Mouse (Mus musculus): Measurements from ENCODE around the gene Adgrf5. TPM values are rescaled to one million over a fixed set of nuclear protein-coding genes. Genes with fewer than 3 reads are reported as not detected.

Adgrf5 gene
- polyA plus RNA-seq, 1 experiment from 2014 or later, result 7.3 TPM

- WGBS, result 77% methylated on average over 7 of the region's 7 CpGs
Observed at GRCm38 (mm10) chr17:43407548-43407947, 47.3 kb downstream of the Adgrf5 start.

GRCm38 (mm10) chr17:43413182-43413581 is 52.9 kb downstream of the Adgrf5 start:
- H3K4me2 ChIP-seq, result no peak overlapping the region
- 74% methylated on average over 7 of the region's 7 CpGs for WGBS
- no peak overlapping the region for H3K27ac ChIP-seq (replicated peaks)
- ATAC-seq (ENCODE audit: low FRiP score), result no peak
- no peak overlapping the region for H3K4me3 ChIP-seq (replicated peaks)
- H3K27me3 ChIP-seq (replicated peaks), result no peaks in the 10 kb centered on the region
- no peaks in the 10 kb centered on the region for H3K36me3 ChIP-seq
- no peak overlapping the region for H3K9ac ChIP-seq (replicated peaks)
- no peaks in the 10 kb centered on the region for H3K9me3 ChIP-seq (replicated peaks)
- no peaks in the 10 kb centered on the region for H3K4me1 ChIP-seq

More at GRCm38 (mm10) chr17:43407548-43407947, 47.3 kb downstream of the Adgrf5 start:
- Histone ChIP-seq H3K4me2 (no peak overlapping the region), H3K27ac (replicated peaks) (no peak overlapping the region), H3K27me3 (replicated peaks) (no peaks in the 10 kb centered on the region), H3K4me3 (replicated peaks) (no peak overlapping the region), H3K4me1 (no peaks in the 10 kb centered on the region), H3K36me3 (no peaks in the 10 kb centered on the region), H3K9me3 (replicated peaks) (no peaks in the 10 kb centered on the region), H3K9ac (replicated peaks) (no peak overlapping the region)
- no peak for ATAC-seq (ENCODE audit: low FRiP score)

- WGBS, result 95% methylated on average over 5 of the region's 5 CpGs
- no peak overlapping the region for H3K9ac ChIP-seq (replicated peaks)
- H3K4me3 ChIP-seq (replicated peaks), result no peak overlapping the region
- ATAC-seq (ENCODE audit: low FRiP score), result no peak
- H3K4me2 ChIP-seq, result no peak overlapping the region
- no peaks in the 10 kb centered on the region for H3K4me1 ChIP-seq
- H3K27ac ChIP-seq (replicated peaks), result no peak overlapping the region
- no peaks in the 10 kb centered on the region for H3K27me3 ChIP-seq (replicated peaks)
- no peaks in the 10 kb centered on the region for H3K9me3 ChIP-seq (replicated peaks)
- H3K36me3 ChIP-seq, result no peaks in the 10 kb centered on the region
Observed at GRCm38 (mm10) chr17:43419204-43419603, 59.0 kb downstream of the Adgrf5 start.

- Histone ChIP-seq H3K27ac (replicated peaks) (no peak overlapping the region), H3K27me3 (replicated peaks) (no peaks in the 10 kb centered on the region), H3K9ac (replicated peaks) (no peak overlapping the region), H3K4me2 (no peak overlapping the region), H3K4me3 (replicated peaks) (no peak overlapping the region), H3K9me3 (replicated peaks) (no peaks in the 10 kb centered on the region), H3K4me1 (no peaks in the 10 kb centered on the region), H3K36me3 (no peaks in the 10 kb centered on the region)
- no peak for ATAC-seq (ENCODE audit: low FRiP score)
- WGBS, result 86% methylated on average over 3 of the region's 3 CpGs
Observed at GRCm38 (mm10) chr17:43420381-43420780, 60.1 kb downstream of the Adgrf5 start.

GRCm38 (mm10) chr17:43423953-43424352 is 63.7 kb downstream of the Adgrf5 start:
- no peak overlapping the region for H3K9ac ChIP-seq (replicated peaks)

GRCm38 (mm10) chr17:43431692-43432091 is 71.4 kb downstream of the Adgrf5 start:
- no peak for ATAC-seq (ENCODE audit: low FRiP score)
- H3K27me3 ChIP-seq (replicated peaks), result no peaks in the 10 kb centered on the region
- H3K4me2 ChIP-seq, result no peak overlapping the region
- no peaks in the 10 kb centered on the region for H3K9me3 ChIP-seq (replicated peaks)
- H3K36me3 ChIP-seq, result no peaks in the 10 kb centered on the region
- H3K4me1 ChIP-seq, result no peaks in the 10 kb centered on the region
- 77% methylated on average over 5 of the region's 5 CpGs for WGBS
- H3K9ac ChIP-seq (replicated peaks), result no peak overlapping the region
- no peak overlapping the region for H3K4me3 ChIP-seq (replicated peaks)
- no peak overlapping the region for H3K27ac ChIP-seq (replicated peaks)

More at GRCm38 (mm10) chr17:43423953-43424352, 63.7 kb downstream of the Adgrf5 start:
- Histone ChIP-seq H3K36me3 (no peaks in the 10 kb centered on the region), H3K27ac (replicated peaks) (no peak overlapping the region), H3K27me3 (replicated peaks) (no peaks in the 10 kb centered on the region), H3K4me1 (no peaks in the 10 kb centered on the region), H3K9me3 (replicated peaks) (no peaks in the 10 kb centered on the region), H3K4me3 (replicated peaks) (no peak overlapping the region), H3K4me2 (no peak overlapping the region)
- WGBS, result 79% methylated on average over 5 of the region's 5 CpGs
- no peak for ATAC-seq (ENCODE audit: low FRiP score)

- WGBS, result 68% methylated on average over 8 of the region's 8 CpGs
- Histone ChIP-seq H3K27me3 (replicated peaks) (no peaks in the 10 kb centered on the region), H3K4me1 (no peaks in the 10 kb centered on the region), H3K36me3 (no peaks in the 10 kb centered on the region), H3K27ac (replicated peaks) (no peak overlapping the region), H3K9me3 (replicated peaks) (no peaks in the 10 kb centered on the region), H3K4me2 (no peak overlapping the region), H3K9ac (replicated peaks) (no peak overlapping the region), H3K4me3 (replicated peaks) (no peak overlapping the region)
- ATAC-seq (ENCODE audit: low FRiP score), result no peak
Observed at GRCm38 (mm10) chr17:43434485-43434884, 74.2 kb downstream of the Adgrf5 start.

GRCm38 (mm10) chr17:43451216-43451615 is 91.0 kb downstream of the Adgrf5 start:
- H3K4me3 ChIP-seq (replicated peaks), result no peak overlapping the region
- H3K27me3 ChIP-seq (replicated peaks), result no peaks in the 10 kb centered on the region
- H3K36me3 ChIP-seq, result no peaks in the 10 kb centered on the region
- H3K9ac ChIP-seq (replicated peaks), result no peak overlapping the region
- no peaks in the 10 kb centered on the region for H3K4me1 ChIP-seq
- whole genome bisulfite sequencing, result 97% methylated on average over 1 of the region's 1 CpGs
- no peaks in the 10 kb centered on the region for H3K9me3 ChIP-seq (replicated peaks)
- no peak overlapping the region for H3K27ac ChIP-seq (replicated peaks)
- ATAC-seq (ENCODE audit: low FRiP score), result no peak
- H3K4me2 ChIP-seq, result no peak overlapping the region

GRCm38 (mm10) chr17:43458598-43458997 is 98.3 kb downstream of the Adgrf5 start:
- H3K9me3 ChIP-seq (replicated peaks), result no peaks in the 10 kb centered on the region
- ATAC-seq (ENCODE audit: low FRiP score), result no peak; the same call in 1 of the 2 replicates
- 12% methylated on average over 9 of the region's 9 CpGs for WGBS
- H3K27me3 ChIP-seq (replicated peaks), result no peaks in the 10 kb centered on the region
- H3K4me2 ChIP-seq, result peak overlapping the region; percentile 27; the same call in 1 of the 2 replicates
- no peaks in the 10 kb centered on the region for H3K36me3 ChIP-seq
- peaks cover 15% of the 10 kb centered on the region for H3K4me1 ChIP-seq
- no peak overlapping the region for H3K9ac ChIP-seq (replicated peaks)
- H3K4me3 ChIP-seq (replicated peaks), result no peak overlapping the region
- H3K27ac ChIP-seq (replicated peaks), result no peak overlapping the region

GRCm38 (mm10) chr17:43459737-43460230 is 99.5 kb downstream of the Adgrf5 start:
- Histone ChIP-seq H3K36me3 (no peaks in the 10 kb centered on the region), H3K9me3 (replicated peaks) (no peaks in the 10 kb centered on the region), H3K9ac (replicated peaks) (no peak overlapping the region), H3K4me2 (peak overlapping the region; percentile 13; the same call in 1 of the 2 replicates), H3K4me3 (replicated peaks) (no peak overlapping the region), H3K4me1 (peaks cover 15% of the 10 kb centered on the region), H3K27me3 (replicated peaks) (no peaks in the 10 kb centered on the region), H3K27ac (replicated peaks) (no peak overlapping the region)
- WGBS, result 72% methylated on average over 12 of the region's 12 CpGs
- ATAC-seq (ENCODE audit: low FRiP score), result peak; percentile 34; the same call in 1 of the 2 replicates

GRCm38 (mm10) chr17:43460245-43461181 is 100.3 kb downstream of the Adgrf5 start:
- no peaks in the 10 kb centered on the region for H3K36me3 ChIP-seq
- peaks cover 15% of the 10 kb centered on the region for H3K4me1 ChIP-seq
- H3K9me3 ChIP-seq (replicated peaks), result no peaks in the 10 kb centered on the region
- H3K27ac ChIP-seq (replicated peaks), result 0 out of 2 replicates have a peak overlapping the region, but pooled peaks have one; percentile 41
- peak; percentile 94 for ATAC-seq (ENCODE audit: low FRiP score)
- no peak overlapping the region for H3K9ac ChIP-seq (replicated peaks)
- H3K27me3 ChIP-seq (replicated peaks), result no peaks in the 10 kb centered on the region
- 32% methylated on average over 19 of the region's 19 CpGs for WGBS
- no peak overlapping the region for H3K4me3 ChIP-seq (replicated peaks)
- peak overlapping the region; percentile 38 for H3K4me2 ChIP-seq

- 59% methylated on average over 3 of the region's 3 CpGs for WGBS
- Histone ChIP-seq H3K36me3 (no peaks in the 10 kb centered on the region), H3K4me2 (no peak overlapping the region), H3K4me1 (no peaks in the 10 kb centered on the region), H3K4me3 (replicated peaks) (no peak overlapping the region), H3K9me3 (replicated peaks) (no peaks in the 10 kb centered on the region), H3K27me3 (replicated peaks) (no peaks in the 10 kb centered on the region), H3K9ac (replicated peaks) (no peak overlapping the region), H3K27ac (replicated peaks) (no peak overlapping the region)
- no peak for ATAC-seq (ENCODE audit: low FRiP score)
Observed at GRCm38 (mm10) chr17:43470039-43470438, 109.8 kb downstream of the Adgrf5 start.
